ENCODE assay signal across 8 mouse cellular contexts in the genomic region with DNA sequence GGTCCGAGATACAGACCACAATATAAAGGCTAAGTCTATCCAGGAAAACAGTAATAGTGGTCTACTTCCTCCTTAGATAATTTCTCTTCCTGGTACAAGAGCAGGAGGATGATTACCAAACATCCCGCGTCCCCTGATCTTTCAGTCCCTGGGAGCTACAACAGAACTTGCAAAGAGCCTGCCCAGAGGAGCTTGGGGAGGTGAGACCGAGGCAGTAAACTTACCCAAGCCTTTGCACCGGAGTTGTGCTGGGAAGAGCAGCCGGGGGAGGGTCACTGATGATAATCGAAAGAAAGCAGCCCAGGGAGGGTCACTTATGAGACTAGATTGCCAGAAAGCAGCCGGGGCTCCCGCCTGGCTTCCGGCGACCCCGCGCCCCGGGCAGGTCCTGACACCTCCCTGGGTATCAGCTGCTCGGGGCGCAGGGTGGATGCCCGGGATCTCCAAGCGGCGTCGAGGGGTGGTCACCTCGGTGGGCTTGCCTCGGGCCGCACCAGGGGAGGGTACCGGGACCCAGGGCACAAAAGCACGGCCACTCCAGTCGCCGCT. TPM values are rescaled to one million over a fixed set of nuclear protein-coding genes. Genes with fewer than 3 reads are reported as not detected.
DNase-seq lines count a peak whose midpoint lies in the region; ATAC-seq and TF ChIP-seq lines count a peak whose summit lies in the region.

No protein-coding gene starts in this region.

- peak overlapping the region; percentile 85 for H3K4me2 ChIP-seq in liver, embryonic 14.5 days (ENCODE audit: low read depth)
- peak overlapping the region; percentile 73 for H3K4me2 ChIP-seq in neural tube, embryonic 15.5 days

- H3K36me3 ChIP-seq in heart, embryonic 10.5 days = peaks cover 20% of the 10 kb centered on the region
- peaks cover 11% of the 10 kb centered on the region; the same call in 1 of the 2 replicates for H3K36me3 ChIP-seq in liver, embryonic 14.5 days (replicated peaks; ENCODE audit: control insufficient read depth, insufficient read depth, low read depth)
- H3K36me3 ChIP-seq in neural tube, embryonic 15.5 days = peaks cover 13% of the 10 kb centered on the region

- DNase-seq in heart, embryonic 10.5 days (ENCODE audit: low spot score) = peak; percentile 80
- DNase-seq in heart, postnatal 36 days = no peak
- DNase-seq in liver, embryonic 14.5 days (ENCODE audit: low read depth in 3 of 3, low spot score in 3 of 3) = peak; percentile 34 to 44 (median 36)
- no peak for DNase-seq in urinary bladder, postnatal 14 days (ENCODE audit: low spot score)
- no peak for DNase-seq in gastrocnemius, postnatal 4 days (ENCODE audit: low spot score in 2 of 2)

- no peaks in the 10 kb centered on the region for H3K9me3 ChIP-seq in heart, embryonic 10.5 days
- H3K9me3 ChIP-seq in liver, embryonic 14.5 days (ENCODE audit: control insufficient read depth, low read length) = no peaks in the 10 kb centered on the region
- no peaks in the 10 kb centered on the region for H3K9me3 ChIP-seq in neural tube, embryonic 15.5 days (replicated peaks)

- no peaks in the 10 kb centered on the region for H3K4me1 ChIP-seq in heart, embryonic 10.5 days
- H3K4me1 ChIP-seq in bone marrow macrophage, adult 2 months (ENCODE audit: control insufficient read depth, insufficient read depth, low read length) = peaks cover 9% of the 10 kb centered on the region
- H3K4me1 ChIP-seq in liver, embryonic 14.5 days (replicated peaks; ENCODE audit: control insufficient read depth in 2 of 2, insufficient read depth in 2 of 2, low read length in 1 of 2) = no peaks in the 10 kb centered on the region; a peak in 2 of 4 replicates
- H3K4me1 ChIP-seq in neural tube, embryonic 15.5 days = peaks cover 9% of the 10 kb centered on the region; the same call in 1 of the 2 replicates

- intact Hi-C loops in heart, postnatal 36 days (cut with DNase I) = loop anchor here (2.0 kb wide), 1 partner anchor 41 kb away; no protein-coding TSS in a partner anchor

- no peak for TF ChIP-seq EP300 in liver, embryonic 14.5 days (IDR thresholded peaks at IDR 0.05; ENCODE audit: low read depth)

- TF ChIP-seq POLR2A in bone marrow macrophage, adult 2 months (IDR thresholded peaks at IDR 0.05; ENCODE audit: borderline replicate concordance, low read depth, low read length) = no peak

- no peaks in the 10 kb centered on the region for H3K27me3 ChIP-seq in heart, embryonic 10.5 days (ENCODE audit: insufficient read depth, poor library complexity, severe bottlenecking)
- H3K27me3 ChIP-seq in liver, embryonic 14.5 days (ENCODE audit: control insufficient read depth, insufficient read depth, low read length) = no peaks in the 10 kb centered on the region
- H3K27me3 ChIP-seq in neural tube, embryonic 15.5 days (replicated peaks) = no peaks in the 10 kb centered on the region

- H3K4me3 ChIP-seq in heart, embryonic 10.5 days = peak overlapping the region; percentile 90
- peak overlapping the region; percentile 92 for H3K4me3 ChIP-seq in bone marrow macrophage, adult 2 months (ENCODE audit: insufficient read depth, low read length)
- H3K4me3 ChIP-seq in liver, embryonic 14.5 days (ENCODE audit: insufficient read depth in 1 of 2, low read depth in 2 of 2, low read length in 2 of 2) = peak overlapping the region; percentile 80 to 95
- H3K4me3 ChIP-seq in neural tube, embryonic 15.5 days (replicated peaks) = peak overlapping the region; percentile 81

- peak overlapping the region; percentile 94 for H3K27ac ChIP-seq in heart, embryonic 10.5 days
- peak overlapping the region; percentile 92 for H3K27ac ChIP-seq in bone marrow macrophage, adult 2 months (ENCODE audit: insufficient read depth, low read depth, low read length)
- H3K27ac ChIP-seq in liver, embryonic 14.5 days = peak overlapping the region; percentile 67
- H3K27ac ChIP-seq in neural tube, embryonic 15.5 days (replicated peaks) = peak overlapping the region; percentile 87

- no peak for TF ChIP-seq CTCF in bone marrow macrophage, adult 2 months (IDR thresholded peaks at IDR 0.05; ENCODE audit: low read depth, low read length)
- TF ChIP-seq CTCF in liver, embryonic 14.5 days (IDR thresholded peaks at IDR 0.05; ENCODE audit: low read depth) = no peak

- WGBS in heart, embryonic 10.5 days = under 1% methylated on average over 27 of the region's 27 CpGs
- WGBS in liver, embryonic 14.5 days (ENCODE audit: insufficient replicate concordance) = under 1% methylated on average over 27 of the region's 27 CpGs
- under 1% methylated on average over 25 of the region's 27 CpGs for WGBS in neural tube, embryonic 15.5 days

- peak overlapping the region; percentile 94 for H3K9ac ChIP-seq in liver, embryonic 14.5 days (replicated peaks)
- H3K9ac ChIP-seq in neural tube, embryonic 15.5 days (replicated peaks) = peak overlapping the region; percentile 81

- peak; percentile 60 for ATAC-seq in granulocyte monocyte progenitor cell, adult 5-6 weeks (replicated peaks; ENCODE audit: poor library complexity, severe bottlenecking)
- peak; percentile 31 for ATAC-seq in liver, embryonic 14.5 days (ENCODE audit: insufficient read depth)
- ATAC-seq in neural tube, embryonic 15.5 days (ENCODE audit: low FRiP score) = peak; percentile 39

RNA-seq across cellular contexts. Expression of gene Apaf1, which starts 0.5 kb away (rescaled TPM):
- 17.7 and 17.8 TPM in 2 replicates for polyA plus RNA-seq in heart, embryonic 10.5 days (2016; fragmentation: Nextera tagmentation; extraction: Ambion mirVana)
- 1 to 10 TPM; 7.8 to 8.2 TPM for total RNA-seq in heart, postnatal 36 days (2021)
- 48.3 and 56.7 TPM in 2 replicates for polyA plus RNA-seq in bone marrow macrophage, adult 2 months (2012; ENCODE audit: insufficient read depth, insufficient read length, missing spikeins)
- 63.4 and 87.2 TPM in 2 replicates for total RNA-seq in granulocyte monocyte progenitor cell, adult 5-6 weeks (2014; fragmentation: Nextera tagmentation)
- total RNA-seq in granulocyte monocyte progenitor cell, adult 5-6 weeks (2017) = 29.6 and 36.4 TPM in 2 replicates
- polyA plus RNA-seq in liver, embryonic 14.5 days (2012; rRNA removed) = 4.3 and 7.2 TPM in 2 replicates
- 8.2 and 9.1 TPM in 2 replicates for polyA plus RNA-seq in liver, embryonic 14.5 days (2014; fragmentation: Nextera tagmentation; extraction: Ambion mirVana)
- polyA plus RNA-seq in neural tube, embryonic 15.5 days (2015; fragmentation: Nextera tagmentation; extraction: Ambion mirVana) = 14.3 and 14.4 TPM in 2 replicates
- total RNA-seq in gastrocnemius, postnatal 4 days (2021) = 10 to 100 TPM; 17.2 to 19.5 TPM

RNA-seq across cellular contexts. Expression of gene Ikbip, which starts 0.7 kb away (rescaled TPM):
- polyA plus RNA-seq in heart, embryonic 10.5 days (2016; fragmentation: Nextera tagmentation; extraction: Ambion mirVana) = 39.1 and 39.2 TPM in 2 replicates
- 10 to 100 TPM; 16.7 to 19.5 TPM for total RNA-seq in heart, postnatal 36 days (2021)
- polyA plus RNA-seq in bone marrow macrophage, adult 2 months (2012; ENCODE audit: insufficient read depth, insufficient read length, missing spikeins) = 20.4 and 22.5 TPM in 2 replicates
- 14.1 and 18.8 TPM in 2 replicates for total RNA-seq in granulocyte monocyte progenitor cell, adult 5-6 weeks (2014; fragmentation: Nextera tagmentation)
- 29.7 and 35.7 TPM in 2 replicates for total RNA-seq in granulocyte monocyte progenitor cell, adult 5-6 weeks (2017)
- 1.9 and 4.0 TPM in 2 replicates for polyA plus RNA-seq in liver, embryonic 14.5 days (2012; rRNA removed)
- polyA plus RNA-seq in liver, embryonic 14.5 days (2014; fragmentation: Nextera tagmentation; extraction: Ambion mirVana) = 7.3 and 7.9 TPM in 2 replicates
- 22.7 and 29.1 TPM in 2 replicates for polyA plus RNA-seq in neural tube, embryonic 15.5 days (2015; fragmentation: Nextera tagmentation; extraction: Ambion mirVana)
- total RNA-seq in gastrocnemius, postnatal 4 days (2021) = 10 to 100 TPM; 42.5 to 43.0 TPM

RNA-seq across cellular contexts. Expression of gene Slc25a3, which starts 41.8 kb away (rescaled TPM):
- 602 and 803 TPM in 2 replicates for polyA plus RNA-seq in heart, embryonic 10.5 days (2016; fragmentation: Nextera tagmentation; extraction: Ambion mirVana)
- total RNA-seq in heart, postnatal 36 days (2021) = 1,000 to 10,000 TPM; 2,503 to 2,587 TPM
- 517 and 528 TPM in 2 replicates for polyA plus RNA-seq in bone marrow macrophage, adult 2 months (2012; ENCODE audit: insufficient read depth, insufficient read length, missing spikeins)
- total RNA-seq in granulocyte monocyte progenitor cell, adult 5-6 weeks (2014; fragmentation: Nextera tagmentation) = 534 and 562 TPM in 2 replicates
- total RNA-seq in granulocyte monocyte progenitor cell, adult 5-6 weeks (2017) = 175 and 228 TPM in 2 replicates
- 121 and 190 TPM in 2 replicates for polyA plus RNA-seq in liver, embryonic 14.5 days (2012; rRNA removed)
- polyA plus RNA-seq in liver, embryonic 14.5 days (2014; fragmentation: Nextera tagmentation; extraction: Ambion mirVana) = 207 and 223 TPM in 2 replicates
- polyA plus RNA-seq in neural tube, embryonic 15.5 days (2015; fragmentation: Nextera tagmentation; extraction: Ambion mirVana) = 595 and 628 TPM in 2 replicates
- 100 to 1,000 TPM; 743 to 774 TPM for total RNA-seq in gastrocnemius, postnatal 4 days (2021)

Comparison
In these comparisons a context has a peak if more than half of its experiments do, and no peak if none do; other contexts are left out.
1. DNase-seq: peak in heart, embryonic 10.5 days (single experiment) and liver, embryonic 14.5 days (3 of 3); none in heart, postnatal 36 days (0 of 2), urinary bladder, postnatal 14 days (single experiment) and gastrocnemius, postnatal 4 days (0 of 2).
2. Peak in every context shown above with its lines, with median percentiles within 50 percentile points of each other: H3K27ac ChIP-seq, H3K4me3 ChIP-seq and ATAC-seq.